Mouse (Mus musculus): ENCODE measurements around the gene Wipf3.

- no peak for TF ChIP-seq CTCF (IDR thresholded peaks at IDR 0.05; ENCODE audit: control insufficient read depth, insufficient read depth, low read length)
- TF ChIP-seq POLR2A (IDR thresholded peaks at IDR 0.05; ENCODE audit: borderline replicate concordance, control insufficient read depth, low read depth, low read length): no peak
Observed at GRCm38 (mm10) chr6:54412879-54413278, 16.5 kb upstream of the Wipf3 start.

All from bone marrow, adult 2 months (tissue).